14 mouse cellular contexts compared by ENCODE assay signal in genomic region chr19:41473566-41474135, GRCm38 (mm10).
"Had no signal": no experiment of that assay in that cellular context is flagged by ENCODE, and none has a peak within 500 bp of the region (broad histone marks: within the 10 kb centered on the region; RNA-seq: fewer than 3 reads in every experiment).

No protein-coding gene starts in this region.

- H3K27me3 ChIP-seq: lung, embryonic 15.5 days; neural tube, embryonic 12.5 days; stomach, embryonic 15.5 days had no signal

- H3K27ac ChIP-seq: liver, embryonic 14.5 days; lung, embryonic 15.5 days; midbrain, embryonic 12.5 days; neural tube, embryonic 12.5 days; stomach, embryonic 15.5 days had no signal

- H3K4me3 ChIP-seq: lung, embryonic 15.5 days; midbrain, embryonic 12.5 days; neural tube, embryonic 12.5 days; stomach, embryonic 15.5 days had no signal

- H3K36me3 ChIP-seq: lung, embryonic 15.5 days; midbrain, embryonic 12.5 days; neural tube, embryonic 12.5 days; stomach, embryonic 15.5 days had no signal

- H3K9me3 ChIP-seq: lung, embryonic 15.5 days; midbrain, embryonic 12.5 days; neural tube, embryonic 12.5 days; stomach, embryonic 15.5 days had no signal

- H3K9ac ChIP-seq: liver, embryonic 14.5 days; lung, embryonic 15.5 days; midbrain, embryonic 12.5 days; neural tube, embryonic 12.5 days; stomach, embryonic 15.5 days had no signal

- H3K4me2 ChIP-seq: lung, embryonic 15.5 days; midbrain, embryonic 12.5 days; neural tube, embryonic 12.5 days; stomach, embryonic 15.5 days had no signal

- ATAC-seq: lung, postnatal 0 days had no signal

- DNase-seq: lung, adult 2 months; lung, postnatal 14 days; lung, postnatal 36 days; midbrain, embryonic 14.5 days; right cerebral cortex, postnatal 14 days; thymus, adult 2 months; thymus, postnatal 25 days; thymus, postnatal 4 days had no signal

- H3K4me1 ChIP-seq: lung, embryonic 15.5 days; midbrain, embryonic 12.5 days; neural tube, embryonic 12.5 days; stomach, embryonic 15.5 days had no signal
